Mouse (Mus musculus) CH12.LX (cell line): ENCODE results near the gene Mob3c. TPM values are rescaled to one million over a fixed set of nuclear protein-coding genes. Genes with fewer than 3 reads are reported as not detected.

ENCODE experiments used
- DNase-seq: peaks from one replicate; pipeline ENCODE4 v3.0.0-alpha.2; 2013; ENCODE audit errors: extremely low read depth
- H3K27ac ChIP-seq: 2 replicates; pipeline ENCODE4 v1.5.1; 2012; ENCODE audit warnings: low read depth, mild to moderate bottlenecking, control low read depth, moderate library complexity; ENCODE audit not compliant: insufficient read depth
- H3K27me3 ChIP-seq: replicated peaks from 2 replicates; pipeline ENCODE3; 2012; ENCODE audit warnings: inconsistent platforms
- H3K36me3 ChIP-seq, 2 experiments: replicated peaks in 1 of 2; 2 replicates each; pipeline versions ENCODE3 to v1.6.1; 2012; ENCODE audit warnings: inconsistent platforms in 1 of 2, low read length in 1 of 2, mild to moderate bottlenecking in 1 of 2, mixed read lengths in 1 of 2, moderate library complexity in 1 of 2; ENCODE audit not compliant: control insufficient read depth in 1 of 2, insufficient read depth in 1 of 2
- H3K4me1 ChIP-seq, 2 experiments: 2 replicates each; pipeline ENCODE4 v1.6.1; 2012; ENCODE audit warnings: inconsistent platforms in 1 of 2, moderate library complexity in 1 of 2; ENCODE audit not compliant: insufficient read depth in 2 of 2, control insufficient read depth in 1 of 2
- H3K4me2 ChIP-seq: 2 replicates; pipeline ENCODE4 v1.6.1; 2012; ENCODE audit warnings: low read depth, mild to moderate bottlenecking, control low read depth; ENCODE audit not compliant: poor library complexity, insufficient read depth, severe bottlenecking
- H3K4me3 ChIP-seq, 3 experiments: fragments of 150-350 bp in 1 of 3; sonication (generic) in 1 of 3; replicated peaks in 1 of 3; 2 replicates each; pipeline versions ENCODE3 to v1.5.1; 2011 to 2012; ENCODE audit warnings: low read depth in 2 of 3, low read length in 2 of 3, mild to moderate bottlenecking in 2 of 3, moderate library complexity in 2 of 3, control low read depth in 1 of 3, improper control_type of control experiment in 1 of 3, inconsistent platforms in 1 of 3, mixed read lengths in 1 of 3; ENCODE audit not compliant: poor library complexity in 1 of 3
- H3K79me2 ChIP-seq: replicated peaks from 2 replicates; pipeline ENCODE4 v1.6.1; 2012; ENCODE audit warnings: mild to moderate bottlenecking, moderate library complexity; ENCODE audit not compliant: control insufficient read depth, poor library complexity, insufficient read depth, severe bottlenecking; ENCODE audit errors: extremely low read depth
- H3K9ac ChIP-seq: 2 replicates; pipeline ENCODE4 v1.6.1; 2012; ENCODE audit warnings: low read depth, mild to moderate bottlenecking, control low read depth, moderate library complexity; ENCODE audit not compliant: insufficient read depth
- H3K9me3 ChIP-seq: replicated peaks from 2 replicates; pipeline ENCODE3; 2012; ENCODE audit warnings: low read length, inconsistent platforms, mixed read lengths
- CHD1 ChIP-seq: IDR thresholded peaks from 2 replicates; pipeline ENCODE4 v1.6.1; 2012; ENCODE audit warnings: low read depth, low read length, improper control_type of control experiment, inconsistent platforms
- CHD2 ChIP-seq: IDR thresholded peaks from 2 replicates; pipeline ENCODE4 v1.6.1; 2011; ENCODE audit warnings: low read length, improper control_type of control experiment
- ELF1 ChIP-seq: IDR thresholded peaks from 2 replicates; pipeline ENCODE4 v1.6.1; 2014; ENCODE audit warnings: low read depth, mild to moderate bottlenecking, inconsistent platforms, low read length, improper control_type of control experiment
- ETS1 ChIP-seq: conservative IDR thresholded peaks from 2 replicates; pipeline ENCODE4 v1.6.1; 2012; ENCODE audit warnings: low read depth, mild to moderate bottlenecking, inconsistent platforms, low read length, improper control_type of control experiment, moderate library complexity
- HCFC1 ChIP-seq: IDR thresholded peaks from 2 replicates; pipeline ENCODE4 v1.6.1; 2012; ENCODE audit warnings: low read depth, mild to moderate bottlenecking, inconsistent platforms, low read length, improper control_type of control experiment
- IRF4 ChIP-seq: IDR thresholded peaks from 2 replicates; pipeline ENCODE4 v1.6.1; 2014; ENCODE audit warnings: low read depth, mild to moderate bottlenecking, inconsistent platforms, low read length, improper control_type of control experiment
- JUND ChIP-seq: conservative IDR thresholded peaks from 2 replicates; pipeline ENCODE4 v1.6.1; 2011; ENCODE audit warnings: low read depth, low read length, improper control_type of control experiment
- MAX ChIP-seq: IDR thresholded peaks from 2 replicates; pipeline ENCODE4 v1.6.1; 2011; ENCODE audit warnings: low read length, improper control_type of control experiment
- MAZ ChIP-seq: IDR thresholded peaks from 2 replicates; pipeline ENCODE4 v1.6.1; 2012; ENCODE audit warnings: low read depth, mild to moderate bottlenecking, inconsistent platforms, low read length, improper control_type of control experiment, moderate library complexity
- MEF2A ChIP-seq: IDR thresholded peaks from 2 replicates; pipeline ENCODE4 v1.6.1; 2014; ENCODE audit warnings: low read depth, mild to moderate bottlenecking, inconsistent platforms, low read length, improper control_type of control experiment, borderline replicate concordance
- MXI1 ChIP-seq: IDR thresholded peaks from 2 replicates; pipeline ENCODE4 v1.6.1; 2011; ENCODE audit warnings: mild to moderate bottlenecking, low read depth, low read length, improper control_type of control experiment
- NELFE ChIP-seq: IDR thresholded peaks from 2 replicates; pipeline ENCODE4 v1.6.1; 2011; ENCODE audit warnings: low read depth, low read length, improper control_type of control experiment
- NRF1 ChIP-seq: IDR thresholded peaks from 2 replicates; pipeline ENCODE4 v1.6.1; 2014; ENCODE audit warnings: low read depth, mild to moderate bottlenecking, inconsistent platforms, low read length, improper control_type of control experiment, moderate library complexity
- POLR2A ChIP-seq: IDR thresholded peaks from 2 replicates; pipeline ENCODE4 v1.6.1; 2011; ENCODE audit warnings: low read depth, mild to moderate bottlenecking, improper control_type of control experiment, low read length
- POLR2AphosphoS2 ChIP-seq: IDR thresholded peaks from 2 replicates; pipeline ENCODE4 v1.6.1; 2011; ENCODE audit warnings: low read depth, low read length, improper control_type of control experiment
- RAD21 ChIP-seq: IDR thresholded peaks from 2 replicates; pipeline ENCODE4 v1.6.1; 2011; ENCODE audit warnings: low read depth, mild to moderate bottlenecking, low read length, improper control_type of control experiment, moderate library complexity
- RCOR1 ChIP-seq: conservative IDR thresholded peaks from 2 replicates; pipeline ENCODE4 v1.6.1; 2012; ENCODE audit warnings: low read depth, mild to moderate bottlenecking, inconsistent platforms, low read length, improper control_type of control experiment
- SMC3 ChIP-seq: IDR thresholded peaks from 2 replicates; pipeline ENCODE4 v1.6.1; 2011; ENCODE audit warnings: low read depth, low read length, improper control_type of control experiment
- TBP ChIP-seq: conservative IDR thresholded peaks from 2 replicates; pipeline ENCODE4 v1.6.1; 2011; ENCODE audit warnings: low read depth, low read length, improper control_type of control experiment
- TCF12 ChIP-seq: IDR thresholded peaks from 2 replicates; pipeline ENCODE4 v1.6.1; 2014; ENCODE audit warnings: low read depth, mild to moderate bottlenecking, inconsistent platforms, low read length, improper control_type of control experiment
- UBTF ChIP-seq: IDR thresholded peaks from 2 replicates; pipeline ENCODE4 v1.6.1; 2012; ENCODE audit warnings: low read depth, mild to moderate bottlenecking, inconsistent platforms, low read length, improper control_type of control experiment, moderate library complexity
- USF1 ChIP-seq: IDR thresholded peaks from 2 replicates; pipeline ENCODE4 v1.6.1; 2014; ENCODE audit warnings: low read depth, mild to moderate bottlenecking, inconsistent platforms, low read length, improper control_type of control experiment
- USF2 ChIP-seq: conservative IDR thresholded peaks from 2 replicates; pipeline ENCODE4 v1.6.1; 2011; ENCODE audit warnings: low read depth, low read length, improper control_type of control experiment
- ZKSCAN1 ChIP-seq: IDR thresholded peaks from 2 replicates; pipeline ENCODE4 v1.6.1; 2012; ENCODE audit warnings: low read depth, inconsistent platforms, low read length, improper control_type of control experiment, borderline replicate concordance
- ZNF384 ChIP-seq: IDR thresholded peaks from 2 replicates; pipeline ENCODE4 v1.6.1; 2012; ENCODE audit warnings: low read depth, low read length, improper control_type of control experiment, inconsistent platforms
- dilution Hi-C: fragments of 300-500 bp; cut with MboI; formaldehyde crosslinking; loops from 2 replicates; pipeline ENCODE4 v1.14.3; 2020; ENCODE audit warnings: low sequenced_read_pairs; ENCODE audit not compliant: extremely low pct_unique_long_range_greater_than_20kb, extremely low pct_ligation_motif_present
- in situ Hi-C: fragments of 300-500 bp; cut with MboI; formaldehyde crosslinking; loops from 3 replicates; pipeline ENCODE4 v1.14.3; 2019; ENCODE audit warnings: low sequenced_read_pairs, low pct_ligation_motif_present, low pct_unique_long_range_greater_than_20kb, mixed read lengths
- polyA plus RNA-seq: library from polyadenylated mRNA; unstranded; fragments of >175 nt; gene quantifications from 2 replicates; pipeline ENCODE4 v1.2.1, GENCODE M21; 2012; ENCODE audit warnings: low read depth; ENCODE audit not compliant: insufficient read length
- total RNA-seq, 2 experiments: library from RNA; depleted of rRNA; stranded (reverse); fragments of 300-350 nt in 1 of 2; fragments of >200 nt in 1 of 2; gene quantifications; 2 replicates each; pipeline ENCODE4 v1.2.3; 2012 to 2014

Mob3c gene
- total and polyA plus RNA-seq, 3 experiments: 7.8 to 9.2 (median 9.2) TPM

- H3K27me3 ChIP-seq: no peaks in the 10 kb centered on the region
- no peaks in the 10 kb centered on the region for H3K79me2 ChIP-seq
- dilution Hi-C loops: no loop called here
- no peak overlapping the region for H3K27ac ChIP-seq
- TF ChIP-seq ZKSCAN1 (no peak), POLR2AphosphoS2 (no peak), MXI1 (no peak), MEF2A (no peak), ELF1 (no peak), CHD1 (no peak), NELFE (no peak), USF1 (no peak), TBP (no peak), POLR2A (no peak), RCOR1 (no peak), ETS1 (no peak), ZNF384 (no peak), HCFC1 (no peak), JUND (no peak)
- no peak overlapping the region for H3K4me3 ChIP-seq
- no peak for DNase-seq
- in situ Hi-C loops: no loop called here
- peaks cover 35 to 78% of the 10 kb centered on the region in 2 experiments for H3K36me3 ChIP-seq
- peaks cover 9 to 17% of the 10 kb centered on the region in 2 experiments for H3K4me1 ChIP-seq
- no peak overlapping the region for H3K9ac ChIP-seq
- no peaks in the 10 kb centered on the region for H3K9me3 ChIP-seq
- no peak overlapping the region for H3K4me2 ChIP-seq
Observed at GRCm38 (mm10) chr4:115815606-115816005, 12.3 kb upstream of the Mob3c start.

GRCm38 (mm10) chr4:115820199-115820598 lies 7.7 kb upstream of the Mob3c start:
- H3K27me3 ChIP-seq: no peaks in the 10 kb centered on the region
- in situ Hi-C loops: loop anchor here (10.0 kb wide), 1 partner anchor 75 kb away; no protein-coding TSS in a partner anchor
- TF ChIP-seq MAX (no peak), POLR2AphosphoS2 (no peak), USF1 (no peak), MAZ (no peak), RCOR1 (no peak), CHD2 (no peak), NRF1 (no peak), MEF2A (no peak), USF2 (no peak), IRF4 (no peak), UBTF (no peak), TCF12 (no peak), SMC3 (no peak), ZNF384 (no peak), RAD21 (no peak)
- TF ChIP-seq, all 38 proteins: peak for 0
- no peak for DNase-seq
- H3K4me2 ChIP-seq: no peak overlapping the region
- H3K36me3 ChIP-seq: peaks cover 14 to 58% of the 10 kb centered on the region in 2 experiments
- H3K9me3 ChIP-seq: no peaks in the 10 kb centered on the region
- no peak overlapping the region; the same call in 1 of the 2 replicates for H3K27ac ChIP-seq
- no peaks in the 10 kb centered on the region for H3K79me2 ChIP-seq
- H3K9ac ChIP-seq: no peak overlapping the region
- dilution Hi-C loops: no loop called here
- H3K4me1 ChIP-seq: peaks cover 20 to 58% of the 10 kb centered on the region in 2 experiments
- H3K4me3 ChIP-seq: no peak overlapping the region
